Mouse (Mus musculus) CH12F3 (cell line): ENCODE measurements around the gene Erf.

Experiments
- in situ Hi-C: fragments of 300-500 bp; cut with MboI; formaldehyde crosslinking; loops from 2 replicates; pipeline ENCODE4 v1.14.3; 2020; ENCODE audit warnings: low sequenced_read_pairs

The Erf gene

GRCm38 (mm10) chr7:25250141-25250972 lies at the start of gene Erf:
TSS of gene Erf (minus strand) at chr7:25250761.
- in situ Hi-C loops, result no loop called here

GRCm38 (mm10) chr7:25297454-25298325 lies 47.1 kb upstream of the Erf start, which contains the start of gene Pafah1b3:
TSS of gene Pafah1b3 (minus strand) at chr7:25297986.
- in situ Hi-C loops, result no loop called here

- in situ Hi-C loops, result no loop called here
Observed at GRCm38 (mm10) chr7:25296945-25297453, 46.4 kb upstream of the Erf start.

GRCm38 (mm10) chr7:25294960-25295722 lies 44.6 kb upstream of the Erf start:
- in situ Hi-C loops, result no loop called here

GRCm38 (mm10) chr7:25294495-25294894 lies 43.9 kb upstream of the Erf start:
- in situ Hi-C loops, result no loop called here

GRCm38 (mm10) chr7:25293191-25293739 lies 42.7 kb upstream of the Erf start:
- in situ Hi-C loops, result no loop called here

GRCm38 (mm10) chr7:25292107-25292506 lies 41.5 kb upstream of the Erf start:
- in situ Hi-C loops, result no loop called here

- in situ Hi-C loops, result no loop called here
Observed at GRCm38 (mm10) chr7:25290911-25291310, 40.4 kb upstream of the Erf start.

- in situ Hi-C loops, result no loop called here
Observed at GRCm38 (mm10) chr7:25290463-25290862, 39.9 kb upstream of the Erf start.

- in situ Hi-C loops, result no loop called here
Observed at GRCm38 (mm10) chr7:25289925-25290324, 39.4 kb upstream of the Erf start.

- in situ Hi-C loops, result no loop called here
Observed at GRCm38 (mm10) chr7:25288721-25289120, 38.2 kb upstream of the Erf start.

- in situ Hi-C loops, result no loop called here
Observed at GRCm38 (mm10) chr7:25288011-25288410, 37.5 kb upstream of the Erf start.

GRCm38 (mm10) chr7:25286989-25287388 lies 36.4 kb upstream of the Erf start:
- in situ Hi-C loops, result no loop called here

GRCm38 (mm10) chr7:25285511-25286238 lies 35.1 kb upstream of the Erf start:
- in situ Hi-C loops, result no loop called here

GRCm38 (mm10) chr7:25284766-25285165 lies 34.2 kb upstream of the Erf start:
- in situ Hi-C loops, result no loop called here

GRCm38 (mm10) chr7:25284171-25284570 lies 33.6 kb upstream of the Erf start:
- in situ Hi-C loops, result no loop called here

GRCm38 (mm10) chr7:25283637-25284036 lies 33.1 kb upstream of the Erf start:
- in situ Hi-C loops, result no loop called here

GRCm38 (mm10) chr7:25282731-25283211 lies 32.2 kb upstream of the Erf start:
- in situ Hi-C loops, result no loop called here

GRCm38 (mm10) chr7:25281734-25282601 lies 31.4 kb upstream of the Erf start:
- in situ Hi-C loops, result no loop called here
